Mouse (Mus musculus) bone marrow, adult 2 months (tissue): Measurements from ENCODE around the gene Rapgef3.

Experiments
- CTCF ChIP-seq: fragments of 200-500 bp; IDR thresholded peaks from 2 replicates; pipeline ENCODE4 v1.5.1; 2011; ENCODE audit warnings: low read length, control low read depth; ENCODE audit not compliant: control insufficient read depth, insufficient read depth
- POLR2A ChIP-seq: fragments of 200-500 bp; IDR thresholded peaks from 2 replicates; pipeline ENCODE4 v1.6.1; 2011; ENCODE audit warnings: low read depth, mild to moderate bottlenecking, control low read depth, low read length, borderline replicate concordance; ENCODE audit not compliant: control insufficient read depth

DNA sequence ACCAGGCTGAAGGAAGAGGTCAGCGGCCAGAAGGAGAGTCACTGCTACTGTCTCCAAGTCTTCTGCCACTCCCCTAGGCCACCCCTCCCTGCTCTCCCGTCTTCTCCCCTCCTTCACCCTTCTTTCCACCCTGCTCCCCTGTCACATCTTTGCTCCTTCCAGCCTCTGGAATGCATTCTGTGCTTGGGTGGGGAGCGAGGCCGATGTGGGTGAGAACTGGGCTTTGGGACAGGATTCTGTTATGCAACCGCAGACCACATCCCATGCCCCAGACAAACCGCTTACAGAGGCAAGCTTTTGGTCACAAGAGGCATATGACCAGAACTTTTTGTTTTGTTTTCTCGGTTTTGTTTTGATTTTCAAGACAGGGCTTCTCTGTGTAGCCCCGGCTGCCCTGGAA lies 40.7 kb downstream of the Rapgef3 start:
- TF ChIP-seq POLR2A (no peak), CTCF (no peak)
